Mouse (Mus musculus) testis, adult 2 months (tissue): ENCODE data around the gene Nupr1. TPM values are rescaled to one million over a fixed set of nuclear protein-coding genes. Genes with fewer than 3 reads are reported as not detected.

Experiments used
- H3K27ac ChIP-seq: fragments of 200-500 bp; 2 replicates; pipeline ENCODE4 v1.5.1; 2012; ENCODE audit warnings: low read depth, low read length; ENCODE audit not compliant: control insufficient read depth, insufficient read depth
- H3K27me3 ChIP-seq: fragments of 200-500 bp; 2 replicates; pipeline ENCODE4 v1.6.1; 2012; ENCODE audit warnings: mild to moderate bottlenecking, low read length, moderate library complexity; ENCODE audit not compliant: control insufficient read depth, insufficient read depth
- H3K36me3 ChIP-seq: fragments of 200-500 bp; 2 replicates; pipeline ENCODE4 v1.6.1; 2012; ENCODE audit warnings: mild to moderate bottlenecking, low read length; ENCODE audit not compliant: control insufficient read depth, insufficient read depth
- H3K4me1 ChIP-seq: fragments of 200-500 bp; 2 replicates; pipeline ENCODE4 v1.6.1; 2012; ENCODE audit warnings: low read length; ENCODE audit not compliant: control insufficient read depth, insufficient read depth
- H3K4me3 ChIP-seq: fragments of 200-500 bp; 2 replicates; pipeline ENCODE4 v1.5.1; 2012; ENCODE audit warnings: low read depth, mild to moderate bottlenecking, low read length, moderate library complexity, mixed read lengths; ENCODE audit not compliant: control insufficient read depth
- CTCF ChIP-seq: fragments of 200-500 bp; IDR thresholded peaks from 2 replicates; pipeline ENCODE4 v1.5.1; 2012; ENCODE audit warnings: low read depth, mild to moderate bottlenecking, inconsistent platforms, low read length, moderate library complexity; ENCODE audit not compliant: control insufficient read depth, insufficient read depth, insufficient replicate concordance
- POLR2A ChIP-seq: fragments of 200-500 bp; IDR thresholded peaks from 2 replicates; pipeline ENCODE4 v1.6.1; 2012; ENCODE audit warnings: low read depth, mild to moderate bottlenecking, inconsistent platforms, low read length, moderate library complexity; ENCODE audit not compliant: control insufficient read depth
- polyA plus RNA-seq: library from polyadenylated mRNA; depleted of rRNA; stranded (reverse); fragments of >200 nt; gene quantifications from 2 replicates; pipeline ENCODE4 v1.2.3, GENCODE M21; 2012

Gene Nupr1
- polyA plus RNA-seq, 1 experiment, result 1.4 TPM

DNA sequence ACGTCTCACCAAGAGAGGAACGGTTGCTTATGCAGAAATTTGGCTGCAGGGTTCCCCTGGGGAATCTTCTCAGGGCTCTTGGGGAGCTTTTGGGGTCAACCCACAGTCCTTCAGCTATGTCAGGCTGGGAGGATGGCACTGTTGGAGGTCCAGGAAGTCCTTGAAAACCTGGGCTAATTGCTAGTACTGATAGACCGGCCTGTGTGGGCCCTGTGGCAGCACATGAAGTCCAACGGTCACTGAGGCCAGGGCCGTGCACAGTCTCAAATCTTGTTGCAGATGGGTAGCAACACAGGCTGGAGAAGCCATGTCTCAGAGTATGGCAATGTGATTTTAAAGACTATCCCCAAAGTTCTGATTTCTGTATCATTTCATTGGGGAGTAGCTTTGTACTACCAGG is 22.9 kb downstream of the Nupr1 start:
- Histone ChIP-seq H3K4me1 (no peaks in the 10 kb centered on the region), H3K27ac (no peak overlapping the region), H3K4me3 (no peak overlapping the region), H3K27me3 (no peaks in the 10 kb centered on the region), H3K36me3 (no peaks in the 10 kb centered on the region)
- TF ChIP-seq POLR2A (no peak), CTCF (no peak)

DNA sequence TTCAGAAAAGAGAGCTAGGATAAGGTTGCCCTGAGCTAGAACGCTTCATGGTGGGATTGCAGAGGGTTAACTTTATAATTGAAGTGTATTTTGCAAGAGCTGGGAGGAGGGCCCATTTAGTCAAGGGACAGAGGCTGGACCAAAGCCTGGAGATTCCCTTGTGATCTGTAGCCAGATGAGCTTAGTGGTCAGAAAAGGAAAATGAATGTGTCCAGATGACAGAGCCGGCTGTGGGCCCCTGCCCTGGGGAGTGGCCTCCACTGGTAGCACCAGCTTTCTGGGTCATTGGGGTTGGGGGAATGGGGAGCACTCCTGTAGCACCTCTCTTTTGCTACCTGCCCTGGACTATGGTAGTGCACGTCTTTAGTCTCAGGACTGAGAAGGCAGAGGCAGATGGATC is 23.6 kb downstream of the Nupr1 start:
- Histone ChIP-seq H3K4me3 (no peak overlapping the region), H3K4me1 (no peaks in the 10 kb centered on the region), H3K27me3 (no peaks in the 10 kb centered on the region), H3K36me3 (no peaks in the 10 kb centered on the region), H3K27ac (no peak overlapping the region)
- TF ChIP-seq CTCF (no peak), POLR2A (no peak)

DNA sequence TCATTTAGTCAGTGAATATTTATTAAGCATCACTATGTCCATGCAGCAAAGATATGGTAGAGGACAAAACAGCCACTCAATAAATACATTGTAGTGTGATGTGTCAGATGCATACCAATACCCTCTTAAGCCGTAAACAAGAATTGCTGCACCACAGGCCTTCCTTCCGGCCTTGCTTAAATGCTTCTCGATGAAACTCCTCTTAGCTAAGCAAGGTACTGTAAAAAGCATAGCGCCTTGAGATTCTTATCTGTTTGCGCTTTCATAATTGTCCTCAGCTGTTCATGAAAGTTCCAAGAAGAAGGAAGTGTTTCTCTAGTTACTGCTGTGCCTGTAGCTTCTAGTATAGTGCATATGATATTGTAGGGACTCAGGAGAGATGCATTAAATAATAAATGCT is 24.1 kb downstream of the Nupr1 start:
- TF ChIP-seq CTCF, result no peak
- TF ChIP-seq POLR2A, result no peak
- H3K27me3 ChIP-seq, result no peaks in the 10 kb centered on the region
- no peaks in the 10 kb centered on the region for H3K36me3 ChIP-seq
- no peak overlapping the region for H3K27ac ChIP-seq
- H3K4me1 ChIP-seq, result no peaks in the 10 kb centered on the region
- no peak overlapping the region for H3K4me3 ChIP-seq

DNA sequence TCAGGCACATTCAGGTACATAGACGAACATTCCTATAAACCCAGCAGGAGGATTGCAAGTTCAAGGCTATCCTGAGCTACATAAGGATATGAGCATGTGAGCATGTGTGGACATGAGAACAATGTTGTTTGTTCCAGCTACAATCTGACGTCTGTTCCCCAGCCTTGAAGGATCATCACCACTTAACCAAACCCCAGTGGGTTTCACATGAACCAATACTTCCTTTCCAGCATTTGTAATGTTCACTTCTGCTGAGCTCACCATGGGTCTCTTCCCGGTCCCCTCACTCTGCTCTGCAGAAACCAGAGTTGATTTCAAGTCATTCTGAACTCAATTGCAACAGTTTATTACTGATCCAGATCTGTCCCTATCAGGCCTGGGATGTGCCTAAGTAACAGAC is 28.0 kb downstream of the Nupr1 start:
- TF ChIP-seq CTCF, result no peak
- TF ChIP-seq POLR2A, result no peak

DNA sequence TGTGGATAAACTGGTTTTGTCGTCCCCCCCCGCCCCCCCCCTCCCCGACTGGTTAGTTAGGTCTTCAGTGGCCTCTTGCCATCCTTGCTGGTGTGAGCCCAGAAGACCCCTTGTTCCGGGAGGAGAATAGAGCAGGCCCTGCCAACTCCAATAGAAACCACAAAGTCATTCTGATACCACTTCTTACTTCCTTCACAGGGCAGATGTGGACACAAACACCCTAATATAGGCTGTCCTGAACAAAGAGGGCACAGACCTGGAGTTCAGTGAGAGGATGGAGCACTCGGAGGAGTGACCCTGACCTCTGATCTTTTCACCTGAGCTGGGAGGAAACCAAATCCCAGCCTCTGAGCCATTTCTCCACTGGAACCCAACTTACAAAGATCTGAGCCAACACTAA is 28.8 kb downstream of the Nupr1 start:
- Histone ChIP-seq H3K4me1 (no peaks in the 10 kb centered on the region; the same call in 1 of the 2 replicates), H3K27me3 (no peaks in the 10 kb centered on the region), H3K36me3 (no peaks in the 10 kb centered on the region), H3K4me3 (no peak overlapping the region), H3K27ac (no peak overlapping the region)
- no peak for TF ChIP-seq POLR2A
- TF ChIP-seq CTCF, result no peak

More for the DNA sequence above, 28.0 kb downstream of the Nupr1 start:
- no peaks in the 10 kb centered on the region for H3K36me3 ChIP-seq
- H3K4me3 ChIP-seq, result no peak overlapping the region
- no peaks in the 10 kb centered on the region; the same call in 1 of the 2 replicates for H3K4me1 ChIP-seq
- H3K27me3 ChIP-seq, result no peaks in the 10 kb centered on the region
- no peak overlapping the region for H3K27ac ChIP-seq

DNA sequence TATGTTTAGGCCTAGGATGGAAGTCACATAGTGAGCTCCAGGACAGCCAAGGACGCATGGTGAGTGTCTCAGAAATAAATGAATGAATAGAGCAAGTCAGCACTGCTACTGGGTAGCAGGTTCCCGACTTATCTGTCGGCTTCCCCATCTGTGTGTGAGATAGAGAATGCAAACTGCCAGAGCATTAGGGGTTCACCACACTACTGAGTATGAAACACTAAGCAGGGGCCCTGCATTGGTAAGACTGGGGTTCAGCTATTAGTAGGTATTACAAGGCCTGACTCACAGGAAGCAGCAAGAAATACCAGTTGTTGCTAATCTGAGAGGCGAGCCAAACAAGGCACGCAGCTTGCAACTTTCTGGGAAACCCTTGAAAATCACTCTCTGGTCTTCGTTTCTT is 31.7 kb downstream of the Nupr1 start:
- Histone ChIP-seq H3K36me3 (no peaks in the 10 kb centered on the region), H3K27me3 (no peaks in the 10 kb centered on the region), H3K4me3 (no peak overlapping the region), H3K4me1 (no peaks in the 10 kb centered on the region; the same call in 1 of the 2 replicates), H3K27ac (no peak overlapping the region)
- TF ChIP-seq POLR2A (no peak), CTCF (no peak)

DNA sequence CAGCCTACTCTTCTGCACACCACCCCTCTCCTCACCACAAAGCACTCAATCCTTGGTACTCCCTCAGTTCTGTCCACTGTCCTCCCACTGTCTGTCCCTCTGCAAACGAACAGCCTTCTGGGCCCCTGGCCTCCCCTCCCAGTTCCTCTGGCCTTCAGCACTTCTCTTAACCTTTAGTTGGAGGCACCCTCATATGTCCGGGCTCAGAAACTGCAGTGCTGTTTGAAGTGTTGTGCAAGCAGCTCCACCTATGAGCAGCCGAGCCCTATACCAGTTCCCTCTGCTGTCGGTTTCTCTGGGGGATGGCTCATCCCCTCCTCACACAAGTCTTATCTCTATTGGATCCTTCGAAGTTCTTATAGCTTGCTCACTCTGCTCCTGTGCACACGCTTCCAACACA is 34.2 kb downstream of the Nupr1 start:
- no peaks in the 10 kb centered on the region; the same call in 1 of the 2 replicates for H3K4me1 ChIP-seq
- H3K27ac ChIP-seq, result no peak overlapping the region
- no peaks in the 10 kb centered on the region for H3K27me3 ChIP-seq
- no peak overlapping the region for H3K4me3 ChIP-seq
- TF ChIP-seq CTCF (no peak), POLR2A (no peak)
- H3K36me3 ChIP-seq, result no peaks in the 10 kb centered on the region

DNA sequence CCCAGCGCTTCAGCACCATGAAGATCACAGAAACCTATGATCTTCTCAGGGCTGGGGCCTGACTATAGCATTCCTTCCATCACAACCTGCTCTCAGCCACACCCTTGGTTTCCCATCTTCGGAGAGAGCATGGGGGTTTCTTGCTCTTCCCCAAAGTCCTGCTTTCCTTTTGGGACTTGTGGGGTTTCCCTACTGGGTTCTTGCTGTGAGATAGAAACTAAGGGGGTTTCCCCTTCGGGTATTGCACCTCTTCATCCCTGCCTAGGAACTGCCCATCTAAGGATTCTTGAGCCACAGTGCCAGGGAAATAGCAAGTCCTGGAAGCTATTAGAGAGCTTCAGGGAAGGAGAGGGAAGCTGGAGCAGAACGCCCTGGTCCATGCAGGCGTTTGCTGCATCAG is 34.8 kb downstream of the Nupr1 start:
- no peaks in the 10 kb centered on the region for H3K36me3 ChIP-seq
- H3K27ac ChIP-seq, result no peak overlapping the region
- no peaks in the 10 kb centered on the region for H3K27me3 ChIP-seq
- TF ChIP-seq POLR2A (no peak), CTCF (no peak)
- H3K4me1 ChIP-seq, result no peaks in the 10 kb centered on the region; the same call in 1 of the 2 replicates
- no peak overlapping the region for H3K4me3 ChIP-seq
